Mouse (Mus musculus) midbrain, embryonic 10.5 days (tissue): ENCODE results near the gene Bloc1s6. TPM values are rescaled to one million over a fixed set of nuclear protein-coding genes. Genes with fewer than 3 reads are reported as not detected.

Experiments used
- polyA plus RNA-seq: library from polyadenylated mRNA; unstranded; fragments of >200 nt; fragmentation: Nextera tagmentation; extraction: Ambion mirVana; gene quantifications from 2 replicates; pipeline ENCODE4 v1.2.1, GENCODE M21; 2016

Bloc1s6 gene
- polyA plus RNA-seq, 1 experiment from 2014 or later, result 76.0 TPM

Other genes with a start within 250 kb of the Bloc1s6 start
- gene Gatm, start 127.2 kb upstream of the Bloc1s6 start, polyA plus RNA-seq, result 20.5 and 21.5 TPM in 2 replicates
- gene AA467197, start 101.5 kb upstream of the Bloc1s6 start, polyA plus RNA-seq, result 0.35 and 0.41 TPM in 2 replicates
- 3.3 and 4.1 TPM in 2 replicates for gene Slc30a4, start 35.8 kb upstream of the Bloc1s6 start, polyA plus RNA-seq
- 3.1 and 3.2 TPM in 2 replicates for gene Sqor, start 26.7 kb downstream of the Bloc1s6 start, polyA plus RNA-seq